Mouse (Mus musculus): ENCODE measurements around the gene Gm4340. TPM values are rescaled to one million over a fixed set of nuclear protein-coding genes. Genes with fewer than 3 reads are reported as not detected.

Gm4340 gene
- polyA plus RNA-seq, 1 experiment from 2014 or later: not detected

GRCm38 (mm10) chr10:104220303-104221021 lies 26.6 kb downstream of the Gm4340 start:
- H3K9me3 ChIP-seq (replicated peaks; ENCODE audit: control insufficient read depth, low read length, poor library complexity, severe bottlenecking): no peaks in the 10 kb centered on the region
- H3K27ac ChIP-seq (ENCODE audit: low read length): no peak overlapping the region
- H3K4me3 ChIP-seq (ENCODE audit: low read depth, low read length): no peak overlapping the region
- no peaks in the 10 kb centered on the region for H3K27me3 ChIP-seq (ENCODE audit: control insufficient read depth, insufficient read depth, low read depth, low read length)
- H3K4me1 ChIP-seq (ENCODE audit: control insufficient read depth, insufficient read depth, low read length): no peaks in the 10 kb centered on the region
- no peak for ATAC-seq
- no peak overlapping the region for H3K4me2 ChIP-seq (ENCODE audit: low read length)
- H3K36me3 ChIP-seq (ENCODE audit: control insufficient read depth, insufficient read depth, low read length): no peaks in the 10 kb centered on the region
- WGBS: 87% methylated on average over 6 of the region's 6 CpGs
- H3K9ac ChIP-seq (ENCODE audit: low read depth, low read length): no peak overlapping the region

Other genes starting within 250 kb of the Gm4340 start
- not detected in 2 replicates for gene Gm21293, start 51.1 kb upstream of the Gm4340 start, polyA plus RNA-seq (2015; fragmentation: Nextera tagmentation; extraction: Ambion mirVana)
- not detected in 2 replicates for gene Gm6763, start 42.5 kb upstream of the Gm4340 start, polyA plus RNA-seq (2015; fragmentation: Nextera tagmentation; extraction: Ambion mirVana)
- not detected in 2 replicates for gene Gm8764, start 34.0 kb upstream of the Gm4340 start, polyA plus RNA-seq (2015; fragmentation: Nextera tagmentation; extraction: Ambion mirVana)
- gene Gm21304, start 25.5 kb upstream of the Gm4340 start, polyA plus RNA-seq (2015; fragmentation: Nextera tagmentation; extraction: Ambion mirVana): not detected in 2 replicates
- gene Gm21312, start 17.0 kb upstream of the Gm4340 start, polyA plus RNA-seq (2015; fragmentation: Nextera tagmentation; extraction: Ambion mirVana): not detected in 2 replicates
- gene Gm20765, start 8.5 kb upstream of the Gm4340 start, polyA plus RNA-seq (2015; fragmentation: Nextera tagmentation; extraction: Ambion mirVana): not detected in 2 replicates

Measured in midbrain, embryonic 16.5 days (tissue).